19 mouse cellular contexts compared by ENCODE assay signal in the genomic region with DNA sequence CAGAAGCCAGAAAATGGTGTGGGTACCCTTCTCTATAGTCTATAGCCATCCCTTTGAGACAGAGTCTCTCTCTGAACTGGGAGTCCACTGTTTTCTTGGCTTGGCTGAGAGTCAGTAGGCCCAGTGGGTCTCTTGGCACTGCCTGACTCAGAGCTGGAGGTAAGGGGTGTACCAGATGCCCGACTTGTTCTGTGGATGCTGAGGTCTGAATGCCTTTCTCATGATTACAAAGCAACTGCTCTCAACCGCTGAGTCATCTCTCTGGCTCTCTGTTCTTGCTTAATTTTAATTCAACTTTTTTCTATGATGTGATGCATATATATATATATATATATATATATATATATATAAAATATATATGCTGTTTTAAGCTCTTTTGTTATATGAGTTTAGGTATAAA.
DNase-seq lines count a peak whose midpoint lies in the region; ATAC-seq and TF ChIP-seq lines count a peak whose summit lies in the region.
"Had no signal": no experiment of that assay in that cellular context is flagged by ENCODE, and none has a peak within 500 bp of the region (broad histone marks: within the 10 kb centered on the region; RNA-seq: fewer than 3 reads in every experiment).

No protein-coding gene starts in this region.

- TF ChIP-seq POLR2A in myocyte (IDR thresholded peaks at IDR 0.05; ENCODE audit: insufficient read length, low read depth), result no peak

- intact Hi-C loops in left cerebral cortex, postnatal 14 days (cut with DNase I), result no loop called here

- no peaks in the 10 kb centered on the region for H3K79me2 ChIP-seq in myocyte (ENCODE audit: control insufficient read depth, insufficient read depth)

- WGBS in intestine, postnatal 0 days, result 95% methylated on average over 2 of the region's 2 CpGs
- 80% methylated on average over 2 of the region's 2 CpGs for WGBS in intestine, embryonic 16.5 days

- no peak overlapping the region for H3K9ac ChIP-seq in intestine, postnatal 0 days (ENCODE audit: low read depth, low read length)
- H3K9ac ChIP-seq in intestine, embryonic 16.5 days (ENCODE audit: low read depth, low read length), result no peak overlapping the region
- H3K9ac ChIP-seq: embryonic facial prominence, embryonic 15.5 days; forebrain, embryonic 15.5 days; heart, embryonic 12.5 days; hindbrain, embryonic 14.5 days; kidney, embryonic 15.5 days had no signal

- DNase-seq in 416B (ENCODE audit: low read depth), result peak; percentile 74
- DNase-seq in NIH3T3 (ENCODE audit: low read depth), result peak; percentile 78
- no peak for DNase-seq in adrenal gland, postnatal 4 days (ENCODE audit: low spot score in 2 of 2)
- DNase-seq in left cerebral cortex, postnatal 14 days (ENCODE audit: low spot score in 2 of 2), result no peak
- DNase-seq: adrenal gland, postnatal 10 days; cerebellum, postnatal 36 days; embryo, embryonic 11 days; gastrocnemius, postnatal 14 days; kidney, adult 18-20 months had no signal

- H3K9me3 ChIP-seq in intestine, postnatal 0 days (ENCODE audit: control insufficient read depth), result no peaks in the 10 kb centered on the region
- H3K9me3 ChIP-seq in intestine, embryonic 16.5 days (ENCODE audit: control insufficient read depth, low read length), result no peaks in the 10 kb centered on the region
- H3K9me3 ChIP-seq: embryonic facial prominence, embryonic 15.5 days; forebrain, embryonic 15.5 days; hindbrain, embryonic 10.5 days; kidney, embryonic 15.5 days had no signal

- no peak for TF ChIP-seq CTCF in intestine, postnatal 0 days (IDR thresholded peaks at IDR 0.05; ENCODE audit: low read depth)

- 0 out of 2 replicates have a peak, but pooled peaks cover 4% of the 10 kb centered on the region for H3K4me1 ChIP-seq in intestine, postnatal 0 days (replicated peaks; ENCODE audit: control insufficient read depth, insufficient read depth, low read length)
- H3K4me1 ChIP-seq in intestine, embryonic 16.5 days (ENCODE audit: control insufficient read depth, insufficient read depth, low read length), result peaks cover 5% of the 10 kb centered on the region; the same call in 1 of the 2 replicates
- H3K4me1 ChIP-seq: forebrain, embryonic 15.5 days; hindbrain, embryonic 10.5 days; kidney, embryonic 15.5 days had no signal

- peaks cover 5% of the 10 kb centered on the region; the same call in 1 of the 2 replicates for H3K36me3 ChIP-seq in intestine, postnatal 0 days (ENCODE audit: control insufficient read depth, insufficient read depth)
- no peaks in the 10 kb centered on the region; the same call in 1 of the 2 replicates for H3K36me3 ChIP-seq in intestine, embryonic 16.5 days (ENCODE audit: control insufficient read depth, insufficient read depth, low read length)
- no peaks in the 10 kb centered on the region for H3K36me3 ChIP-seq in myocyte (ENCODE audit: control insufficient read depth, insufficient read depth)
- H3K36me3 ChIP-seq: embryonic facial prominence, embryonic 15.5 days; forebrain, embryonic 15.5 days; heart, embryonic 12.5 days; hindbrain, embryonic 10.5 days; kidney, embryonic 15.5 days had no signal

- no peaks in the 10 kb centered on the region for H3K27me3 ChIP-seq in intestine, postnatal 0 days (replicated peaks; ENCODE audit: control insufficient read depth, insufficient read depth, low read length)
- no peaks in the 10 kb centered on the region for H3K27me3 ChIP-seq in intestine, embryonic 16.5 days (replicated peaks; ENCODE audit: control insufficient read depth, insufficient read depth, low read length)
- H3K27me3 ChIP-seq in myocyte (ENCODE audit: control insufficient read depth, insufficient read depth, insufficient read length), result no peaks in the 10 kb centered on the region
- H3K27me3 ChIP-seq: embryonic facial prominence, embryonic 15.5 days; forebrain, embryonic 15.5 days; heart, embryonic 12.5 days; kidney, embryonic 15.5 days had no signal

- no peak overlapping the region for H3K4me2 ChIP-seq in intestine, postnatal 0 days (replicated peaks; ENCODE audit: low read depth)
- no peak overlapping the region for H3K4me2 ChIP-seq in intestine, embryonic 16.5 days (ENCODE audit: low read depth, low read length)
- H3K4me2 ChIP-seq in myocyte (ENCODE audit: low read depth), result no peak overlapping the region
- H3K4me2 ChIP-seq: embryonic facial prominence, embryonic 15.5 days; forebrain, embryonic 15.5 days; heart, embryonic 12.5 days; hindbrain, embryonic 14.5 days; kidney, embryonic 15.5 days had no signal

- H3K27ac ChIP-seq in intestine, postnatal 0 days (ENCODE audit: low read depth, low read length), result peak overlapping the region; percentile 36
- no peak overlapping the region for H3K27ac ChIP-seq in intestine, embryonic 16.5 days (ENCODE audit: low read length)
- H3K27ac ChIP-seq: embryonic facial prominence, embryonic 15.5 days; forebrain, embryonic 15.5 days; hindbrain, embryonic 10.5 days; hindbrain, embryonic 14.5 days; kidney, embryonic 15.5 days had no signal

- H3K4me3 ChIP-seq in intestine, postnatal 0 days (ENCODE audit: low read depth, low read length), result no peak overlapping the region
- H3K4me3 ChIP-seq in intestine, embryonic 16.5 days (ENCODE audit: low read length), result no peak overlapping the region
- H3K4me3 ChIP-seq in myocyte, result no peak overlapping the region
- H3K4me3 ChIP-seq: embryonic facial prominence, embryonic 15.5 days; forebrain, embryonic 15.5 days; heart, embryonic 12.5 days; hindbrain, embryonic 10.5 days; kidney, embryonic 15.5 days had no signal

- ATAC-seq in intestine, postnatal 0 days, result no peak
- ATAC-seq in intestine, embryonic 16.5 days, result no peak
- ATAC-seq: forebrain, embryonic 15.5 days; inflammation-experienced regulatory T-cells, adult 6 months had no signal

- H3ac ChIP-seq in myocyte (ENCODE audit: control insufficient read depth, insufficient read length), result no peak overlapping the region

TF ChIP-seq in myocyte, 11 proteins besides CTCF, POLR2A, EP300 and RAD21:
- no peak for TF ChIP-seq MAX (IDR thresholded peaks at IDR 0.05; ENCODE audit: low read depth)
- TF ChIP-seq MYOG (IDR thresholded peaks at IDR 0.05; ENCODE audit: control insufficient read depth in 1 of 3, insufficient read depth in 1 of 3, insufficient read length in 2 of 3, low read depth in 2 of 3), result peak in 1 of 3 experiments; percentile 63
- TF ChIP-seq MYOD1 (IDR thresholded peaks at IDR 0.05; ENCODE audit: control insufficient read depth in 1 of 3, insufficient read length in 2 of 3, low read depth in 2 of 3), result peak in 1 of 3 experiments; percentile 43
- peak; percentile 24; the same call in 1 of the 2 replicates for TF ChIP-seq CEBPB (IDR thresholded peaks at IDR 0.05; ENCODE audit: insufficient read depth, poor library complexity, severe bottlenecking)

Comparison
In these comparisons a context has a peak if more than half of its experiments do, and no peak if none do; other contexts are left out.
1. DNase-seq: peak in 416B (single experiment) and NIH3T3 (single experiment); none in adrenal gland, postnatal 4 days (0 of 2) and left cerebral cortex, postnatal 14 days (0 of 2).